Mouse (Mus musculus) adrenal gland (tissue): ENCODE data around the gene Mxd4.

Experiments
- intact Hi-C: fragments of 180-260 bp; cut with DNase I; formaldehyde crosslinking; loops from one replicate; pipeline ENCODE4 v1.15.1; 2025

The Mxd4 gene

GRCm38 (mm10) chr5:34174021-34174420 lies 13.5 kb downstream of the Mxd4 start:
- intact Hi-C loops: no loop called here

- intact Hi-C loops: no loop called here
Observed at GRCm38 (mm10) chr5:34170726-34171125, 16.8 kb downstream of the Mxd4 start.

- intact Hi-C loops: no loop called here
Observed at GRCm38 (mm10) chr5:34169954-34170353, 17.6 kb downstream of the Mxd4 start.

DNA sequence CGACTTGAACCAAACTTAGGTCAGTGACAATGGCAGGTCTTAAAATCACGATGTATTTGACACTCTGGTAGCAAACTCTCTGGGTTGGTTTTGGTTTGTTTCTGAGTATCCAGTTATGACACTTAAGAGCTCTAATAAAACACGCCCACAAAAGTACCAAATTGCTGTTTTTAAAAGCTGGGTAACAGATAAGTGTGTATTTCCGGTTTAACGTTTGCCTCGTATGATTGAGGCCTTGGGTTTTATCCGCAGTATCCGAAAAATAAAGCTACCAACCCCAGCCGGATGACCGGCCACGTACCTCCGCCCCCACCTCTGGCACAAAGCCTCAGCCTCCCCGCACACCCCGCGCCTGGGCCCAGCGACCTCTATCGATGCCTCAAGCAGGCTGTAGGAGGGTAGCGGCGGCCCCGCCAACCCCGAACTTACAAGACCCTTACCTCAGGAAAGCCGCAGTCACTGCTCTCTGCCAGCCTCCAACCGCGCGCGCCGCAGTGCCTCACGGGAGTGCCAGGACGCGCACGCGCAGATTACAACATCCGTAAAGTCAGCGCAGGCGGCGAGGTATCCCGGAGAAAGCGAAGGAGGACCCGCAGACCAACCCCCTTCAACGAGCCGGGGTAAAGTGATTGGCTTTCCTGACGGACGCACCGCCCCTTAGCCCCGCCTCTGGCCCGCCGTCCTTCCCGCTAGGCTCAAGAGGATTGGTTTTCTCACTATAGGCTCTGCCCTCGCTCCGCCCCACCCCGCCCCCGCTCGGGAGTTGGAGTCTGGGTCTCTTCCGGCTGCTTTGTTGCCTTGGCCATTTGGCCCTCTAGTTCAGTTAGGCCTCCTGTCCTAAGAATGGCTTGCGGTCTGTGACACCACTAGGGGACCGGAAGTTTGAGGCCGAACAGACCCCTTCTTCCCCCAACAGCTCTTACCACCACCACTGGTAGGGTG lies 18.3 kb downstream of the Mxd4 start, which contains the start of the genes Poln and Haus3:
Poln (minus strand) TSS at position 499 of the 942 bp plus-strand sequence.
Haus3 (minus strand) TSS at position 578 of the 942 bp plus-strand sequence.
- intact Hi-C loops: no loop called here

GRCm38 (mm10) chr5:34167857-34168256 lies 19.7 kb downstream of the Mxd4 start:
- intact Hi-C loops: no loop called here

DNA sequence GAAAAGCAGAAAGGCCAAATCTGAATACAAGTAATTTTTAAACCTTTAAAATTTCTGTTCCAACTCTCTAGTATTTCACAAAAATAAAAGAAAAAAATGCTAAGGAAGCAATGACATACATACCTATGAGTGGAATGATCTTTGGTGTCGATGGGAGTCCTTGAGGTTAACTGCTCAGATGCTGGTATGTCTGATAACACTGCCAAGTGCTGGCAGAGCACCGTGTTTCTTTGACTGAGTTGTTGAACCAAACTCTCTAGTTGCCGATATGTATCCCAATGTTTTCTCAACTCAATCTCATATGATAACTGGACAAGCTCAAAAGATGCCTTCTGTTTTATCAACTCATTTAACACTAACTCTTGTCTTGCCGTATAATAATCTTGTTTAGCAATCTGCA lies 21.7 kb downstream of the Mxd4 start:
- intact Hi-C loops: no loop called here

DNA sequence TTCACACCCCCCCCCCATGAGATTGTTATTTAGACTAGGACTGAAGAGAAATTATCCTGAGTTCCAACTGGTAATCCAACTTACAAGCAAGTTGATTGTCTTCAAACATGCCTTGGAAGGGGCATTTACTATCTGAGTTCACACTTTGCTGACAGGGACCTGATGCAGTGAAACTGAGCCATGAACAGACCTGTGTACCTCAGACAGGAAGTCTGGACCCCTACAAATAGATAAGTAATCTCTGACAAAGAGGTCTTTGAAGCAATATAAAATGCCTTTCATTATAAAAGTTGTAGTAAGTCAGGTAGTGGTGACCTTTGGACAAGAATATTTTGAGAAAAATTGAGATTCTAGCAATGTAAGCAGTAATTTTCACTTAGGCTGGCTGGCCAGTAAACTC lies 39.0 kb downstream of the Mxd4 start:
- intact Hi-C loops: loop anchor here (10.0 kb wide), 1 partner anchor 154 kb away; the partner anchor contains the start of gene Nat8l

DNA sequence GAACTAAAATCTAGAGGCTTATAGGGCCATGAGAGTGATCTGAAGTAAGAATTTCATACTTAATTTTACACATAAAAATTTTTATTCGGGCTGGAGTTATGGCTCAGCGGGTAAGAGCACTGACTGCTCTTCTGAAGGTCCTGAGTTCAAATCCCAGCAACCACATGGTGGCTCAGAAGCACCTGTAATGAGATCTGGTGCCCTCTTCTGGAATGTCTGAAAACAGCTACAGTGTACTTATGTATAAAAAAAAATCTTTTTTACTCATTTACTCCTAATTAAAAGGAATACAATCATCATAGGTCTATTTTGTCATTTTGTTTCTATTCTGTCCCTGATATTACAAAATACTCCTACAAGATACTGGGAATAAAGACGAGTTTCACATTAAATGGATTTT lies 40.0 kb downstream of the Mxd4 start:
- intact Hi-C loops: loop anchor here (10.0 kb wide), 1 partner anchor 153 kb away; the partner anchor contains the start of gene Nat8l

DNA sequence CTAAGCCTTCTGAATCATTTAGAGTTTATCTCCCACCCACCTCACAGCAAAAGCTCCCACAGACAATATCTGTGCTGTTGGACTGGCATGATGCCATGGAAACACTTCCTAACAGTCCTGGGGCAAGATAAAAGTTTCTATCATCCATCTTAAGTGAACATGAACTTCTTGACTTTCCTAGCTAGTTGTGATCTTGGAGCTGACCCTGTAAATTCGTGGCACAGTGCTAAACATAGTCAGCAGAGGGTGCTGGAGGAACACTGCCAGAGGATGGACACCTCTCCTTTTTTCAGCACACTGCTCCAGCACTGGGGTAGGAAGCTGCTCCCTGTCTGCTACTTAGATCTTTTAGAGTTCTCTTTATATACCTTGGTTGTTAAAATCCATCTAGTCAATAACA lies 47.8 kb downstream of the Mxd4 start:
- intact Hi-C loops: loop anchor here (10.0 kb wide), 1 partner anchor 145 kb away; the partner anchor contains the start of gene Nat8l

- intact Hi-C loops: no loop called here
Observed at GRCm38 (mm10) chr5:34132731-34133130, 54.8 kb downstream of the Mxd4 start.

GRCm38 (mm10) chr5:34124131-34124530 lies 63.4 kb downstream of the Mxd4 start:
- intact Hi-C loops: no loop called here
